Mouse (Mus musculus): ENCODE data around the gene Col1a1.

Gene Col1a1

GRCm38 (mm10) chr11:94936045-94936444 is at the start of gene Col1a1:
TSS of gene Col1a1 (plus strand) at chr11:94936224.
- in situ Hi-C loops (cut with MboI; ENCODE audit: low sequenced_read_pairs) = no loop called here

- in situ Hi-C loops (cut with MboI; ENCODE audit: low sequenced_read_pairs) = no loop called here
Measured at GRCm38 (mm10) chr11:94891155-94891554, 44.9 kb upstream of the Col1a1 start.

DNA sequence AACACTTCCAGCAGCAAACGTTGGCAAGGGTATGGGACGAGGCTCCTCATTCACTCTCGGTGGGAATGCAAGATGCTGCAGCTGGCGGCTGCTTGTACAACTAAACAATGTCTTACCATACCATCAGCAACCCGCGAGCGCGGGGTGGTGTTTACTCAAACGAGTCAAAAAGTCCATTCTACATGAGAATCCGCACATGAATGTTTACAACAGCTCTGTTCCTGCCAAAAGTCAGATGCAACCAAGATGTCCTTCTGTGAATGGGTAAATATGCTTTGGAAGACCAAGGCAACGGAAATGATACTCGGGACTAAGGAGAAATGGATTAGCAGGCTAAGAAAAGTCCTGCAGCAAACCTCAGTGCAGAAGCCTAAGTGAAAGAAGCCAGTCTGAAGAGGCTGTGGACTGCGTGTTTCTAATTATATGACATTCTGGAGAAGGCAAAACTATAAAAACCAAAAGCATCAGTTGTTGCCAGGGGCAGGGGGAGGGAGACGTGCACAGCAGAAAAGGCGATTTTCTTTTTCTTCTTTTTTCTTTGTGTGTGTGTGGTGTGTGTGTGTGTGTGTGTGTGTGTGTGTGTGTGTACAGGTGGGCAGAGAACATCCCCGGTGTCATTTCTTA is 39.2 kb upstream of the Col1a1 start:
- in situ Hi-C loops (cut with MboI; ENCODE audit: low sequenced_read_pairs) = no loop called here

DNA sequence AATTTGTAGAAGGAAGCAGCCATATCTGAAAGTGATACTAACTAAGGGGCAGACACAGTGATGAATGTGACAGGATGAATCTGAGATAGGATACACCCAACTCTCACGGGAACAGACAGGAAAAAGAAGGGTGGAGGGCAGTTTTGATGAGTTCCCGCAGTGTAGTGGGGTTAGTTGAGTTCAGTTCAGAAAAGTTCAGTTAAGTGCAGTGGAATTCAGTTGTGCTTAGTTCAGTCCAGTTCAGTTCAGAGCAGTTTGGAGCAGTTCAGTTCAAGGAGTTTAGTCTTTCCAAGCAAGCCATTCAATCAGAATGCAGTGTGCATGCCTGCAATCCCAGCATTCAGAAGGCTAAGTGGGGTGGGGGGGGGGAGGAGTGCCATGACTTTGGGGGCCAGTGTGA is 34.8 kb upstream of the Col1a1 start:
- in situ Hi-C loops (cut with MboI; ENCODE audit: low sequenced_read_pairs) = no loop called here

DNA sequence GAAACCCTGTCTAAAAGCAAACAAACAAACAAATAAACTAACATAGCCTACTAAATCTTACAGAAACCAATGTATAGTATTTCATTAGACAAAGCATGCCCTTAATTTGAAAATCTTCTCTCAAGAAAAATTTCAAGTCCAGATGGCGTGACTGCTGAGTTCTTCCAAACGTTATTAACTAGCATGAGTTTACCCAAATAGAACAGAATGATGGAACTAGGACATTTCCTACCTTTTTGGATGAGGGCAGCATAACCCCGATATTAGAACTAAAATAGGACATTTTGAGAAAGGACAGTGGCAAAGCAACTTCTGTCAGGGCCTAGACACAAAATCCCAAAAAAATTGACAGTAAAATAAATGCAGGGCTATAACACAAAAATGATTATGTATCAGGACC is 31.7 kb upstream of the Col1a1 start:
- in situ Hi-C loops (cut with MboI; ENCODE audit: low sequenced_read_pairs) = no loop called here

DNA sequence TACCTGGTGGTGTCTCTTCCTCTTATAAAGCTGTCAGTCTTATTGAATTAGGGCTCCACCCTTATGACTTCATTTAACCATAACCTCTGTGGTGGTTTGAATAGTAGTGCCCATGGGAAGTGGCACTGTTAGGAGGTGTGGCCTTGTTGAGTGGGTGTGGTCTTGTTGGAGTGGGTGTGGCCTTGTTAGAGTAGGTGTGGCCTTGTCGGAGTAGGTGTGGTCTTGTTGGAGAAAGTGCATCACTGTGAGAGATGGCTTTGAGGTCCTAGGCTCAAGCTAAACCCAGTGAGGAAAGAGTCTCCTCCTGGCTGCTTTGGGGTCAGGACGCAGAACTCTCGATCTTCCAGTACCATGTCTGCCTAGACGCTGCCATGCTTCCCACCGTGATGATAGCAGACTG is 25.1 kb upstream of the Col1a1 start:
- in situ Hi-C loops (cut with MboI; ENCODE audit: low sequenced_read_pairs) = no loop called here

DNA sequence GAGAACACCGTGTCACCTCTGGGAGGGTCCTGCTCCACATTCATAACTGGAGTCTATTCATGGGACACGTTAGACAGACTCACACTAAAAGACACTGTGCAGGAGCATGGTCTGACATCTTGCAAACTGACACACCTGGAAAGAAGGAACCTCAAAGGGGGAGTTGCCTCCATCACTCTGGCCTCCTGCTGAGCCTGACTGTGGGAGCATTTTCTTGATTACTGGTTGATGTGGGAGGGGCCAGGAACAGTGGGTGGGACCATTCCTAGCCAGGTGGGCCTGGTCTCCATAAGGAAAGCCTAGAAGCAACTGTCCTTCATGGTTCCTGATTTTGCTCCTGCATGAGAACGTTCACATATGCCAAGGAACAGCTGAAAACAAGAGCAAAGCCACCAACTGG is 23.5 kb upstream of the Col1a1 start:
- in situ Hi-C loops (cut with MboI; ENCODE audit: low sequenced_read_pairs) = no loop called here

DNA sequence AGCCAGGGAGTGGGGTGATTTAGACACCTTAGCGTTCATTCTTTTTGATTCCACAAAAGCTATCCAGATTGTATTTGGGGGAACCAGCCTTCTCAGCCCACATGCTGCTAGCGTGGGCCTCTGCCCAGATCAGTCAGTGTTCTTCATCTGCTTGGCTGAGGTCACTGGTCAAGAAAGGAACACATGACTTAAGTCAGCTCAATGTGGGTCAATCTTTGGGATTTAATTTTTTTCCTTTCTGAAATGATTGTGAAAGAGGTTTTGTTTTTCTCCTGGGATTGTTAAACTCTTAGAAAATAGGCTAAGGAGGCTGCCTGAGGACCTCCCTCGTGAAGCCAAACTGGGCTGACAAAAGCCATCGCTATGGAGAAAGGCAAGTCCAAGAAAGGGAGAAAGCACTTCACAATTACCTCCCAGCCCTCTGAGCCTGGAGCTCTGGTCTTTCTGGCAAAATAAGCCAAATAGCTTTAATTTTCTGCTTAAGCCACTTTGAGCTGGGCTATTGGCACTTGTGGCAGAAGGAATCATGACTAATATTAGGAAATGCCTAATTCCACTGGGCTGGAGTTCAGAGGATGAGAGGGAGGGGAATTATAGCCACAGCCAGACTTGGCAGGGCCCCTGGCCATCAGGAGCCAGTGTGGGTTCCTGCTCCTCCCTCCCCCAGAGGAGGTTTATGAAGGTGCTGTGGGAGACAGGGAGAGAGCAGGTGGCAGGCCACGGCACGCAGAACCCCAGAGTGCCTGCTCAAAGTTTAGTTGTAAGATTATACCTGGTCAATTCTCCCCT is 22.5 kb upstream of the Col1a1 start:
- in situ Hi-C loops (cut with MboI; ENCODE audit: low sequenced_read_pairs) = no loop called here

- in situ Hi-C loops (cut with MboI; ENCODE audit: low sequenced_read_pairs) = no loop called here
Measured at GRCm38 (mm10) chr11:94915675-94916403, 20.2 kb upstream of the Col1a1 start.

- in situ Hi-C loops (cut with MboI; ENCODE audit: low sequenced_read_pairs) = no loop called here
Measured at GRCm38 (mm10) chr11:94916477-94916876, 19.5 kb upstream of the Col1a1 start.

GRCm38 (mm10) chr11:94917717-94918116 is 18.3 kb upstream of the Col1a1 start:
- in situ Hi-C loops (cut with MboI; ENCODE audit: low sequenced_read_pairs) = no loop called here

GRCm38 (mm10) chr11:94920996-94921401 is 15.0 kb upstream of the Col1a1 start:
- in situ Hi-C loops (cut with MboI; ENCODE audit: low sequenced_read_pairs) = no loop called here

DNA sequence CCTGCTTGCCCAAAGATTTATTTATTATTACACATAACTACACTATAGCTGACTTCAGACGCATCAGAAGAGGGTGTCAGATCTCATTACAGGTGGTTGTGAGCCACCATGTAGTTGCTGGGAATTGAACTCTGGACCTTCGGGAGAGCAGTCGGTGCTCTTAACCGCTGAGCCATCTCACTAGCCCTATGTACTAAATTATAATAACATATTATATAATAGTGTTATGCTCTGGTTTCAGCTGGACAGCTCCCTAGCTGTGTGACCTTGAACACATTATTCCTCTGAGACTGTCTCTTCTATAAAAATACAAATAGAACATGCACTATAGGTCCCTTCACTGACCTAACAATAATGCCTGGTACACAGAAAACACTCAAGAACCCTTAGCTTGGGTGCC is 11.0 kb upstream of the Col1a1 start:
- in situ Hi-C loops (cut with MboI; ENCODE audit: low sequenced_read_pairs) = no loop called here

DNA sequence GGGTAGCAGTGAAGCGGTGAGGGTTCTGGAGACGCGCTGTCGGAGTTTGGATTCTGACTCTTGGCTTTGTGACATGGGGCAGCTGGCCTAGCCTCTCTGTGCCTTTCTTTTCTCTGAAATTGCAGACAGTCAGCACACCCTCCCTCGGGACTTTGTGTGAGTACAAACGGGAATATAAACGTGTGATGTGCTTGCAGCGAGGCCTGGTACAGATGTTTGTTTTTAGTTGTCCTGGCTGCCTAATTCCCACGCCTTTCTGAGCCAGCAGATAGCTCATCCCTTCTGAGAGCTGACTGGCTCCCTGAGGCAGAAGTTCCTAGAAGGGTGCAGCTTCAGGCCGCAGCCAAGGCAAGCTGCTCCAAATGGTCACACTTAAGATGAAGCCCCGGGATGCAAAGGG is 9.6 kb upstream of the Col1a1 start:
- in situ Hi-C loops (cut with MboI; ENCODE audit: low sequenced_read_pairs) = no loop called here

DNA sequence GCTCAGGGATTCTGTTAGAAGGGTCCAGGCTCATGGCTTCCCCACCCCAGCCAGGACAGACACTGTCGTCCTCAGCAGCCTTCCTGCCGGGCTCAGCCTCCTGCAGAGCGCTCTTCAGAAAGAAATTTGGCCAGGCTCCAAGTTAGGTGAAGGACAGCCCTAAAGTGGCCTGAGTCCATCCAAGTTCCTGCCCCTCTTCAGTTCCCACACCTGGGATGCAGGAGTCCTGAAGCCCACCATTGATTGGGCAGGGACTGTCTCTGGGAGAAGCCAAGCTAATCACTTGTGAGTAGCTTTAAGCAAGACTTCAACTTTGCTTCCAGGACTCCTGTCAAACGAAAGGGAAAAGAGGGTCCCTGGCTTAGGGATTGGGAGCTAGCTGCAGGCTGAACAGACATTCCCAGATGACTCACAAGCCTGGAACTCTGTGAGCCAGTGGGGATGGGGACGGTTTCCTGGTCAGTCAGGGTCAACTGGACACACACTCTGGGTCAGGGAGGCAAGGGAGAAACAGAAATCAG is 8.2 kb upstream of the Col1a1 start:
- in situ Hi-C loops (cut with MboI; ENCODE audit: low sequenced_read_pairs) = no loop called here

GRCm38 (mm10) chr11:94928820-94929219 is 7.2 kb upstream of the Col1a1 start:
- in situ Hi-C loops (cut with MboI; ENCODE audit: low sequenced_read_pairs) = no loop called here

DNA sequence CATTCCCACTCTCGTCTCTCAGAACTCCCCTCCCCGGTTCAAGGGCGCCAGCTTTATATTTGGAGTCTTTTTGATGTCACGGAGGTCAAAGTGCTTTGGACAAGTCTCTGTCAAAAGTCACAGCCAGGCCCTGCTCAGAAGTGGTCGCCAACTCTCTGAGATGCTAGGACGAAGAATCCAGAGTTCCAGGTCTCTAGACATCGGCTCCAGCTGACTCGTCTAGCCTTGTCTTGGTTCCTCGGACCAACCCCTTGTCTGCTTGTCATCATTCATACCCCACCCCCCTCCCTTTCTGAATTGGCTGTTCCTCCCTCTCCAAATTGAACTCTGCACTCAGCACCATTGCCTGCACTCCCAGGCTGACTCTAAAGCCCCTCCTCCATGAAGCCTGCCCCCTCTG is 6.4 kb upstream of the Col1a1 start:
- in situ Hi-C loops (cut with MboI; ENCODE audit: low sequenced_read_pairs) = no loop called here

DNA sequence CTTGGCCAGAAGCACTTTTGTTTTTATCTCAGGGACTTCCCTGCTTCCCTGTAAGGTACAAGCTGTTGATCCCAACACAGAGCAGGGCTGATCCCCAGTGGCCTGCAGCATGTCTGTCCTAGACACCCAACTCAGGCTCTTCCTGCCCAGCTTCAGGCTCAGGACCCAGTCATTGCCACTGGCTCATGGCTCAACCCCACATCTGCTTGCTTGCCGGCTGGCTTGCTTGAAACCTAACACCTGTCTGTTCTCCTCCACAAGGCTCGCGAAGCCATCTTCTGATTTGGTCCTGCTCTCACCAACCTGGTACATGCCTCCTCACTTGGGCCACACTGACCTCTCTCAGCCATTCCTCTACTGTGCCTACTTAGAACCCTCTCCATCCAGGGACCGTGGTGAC is 5.9 kb upstream of the Col1a1 start:
- in situ Hi-C loops (cut with MboI; ENCODE audit: low sequenced_read_pairs) = no loop called here

GRCm38 (mm10) chr11:94933584-94933983 is 2.4 kb upstream of the Col1a1 start:
- in situ Hi-C loops (cut with MboI; ENCODE audit: low sequenced_read_pairs) = no loop called here

DNA sequence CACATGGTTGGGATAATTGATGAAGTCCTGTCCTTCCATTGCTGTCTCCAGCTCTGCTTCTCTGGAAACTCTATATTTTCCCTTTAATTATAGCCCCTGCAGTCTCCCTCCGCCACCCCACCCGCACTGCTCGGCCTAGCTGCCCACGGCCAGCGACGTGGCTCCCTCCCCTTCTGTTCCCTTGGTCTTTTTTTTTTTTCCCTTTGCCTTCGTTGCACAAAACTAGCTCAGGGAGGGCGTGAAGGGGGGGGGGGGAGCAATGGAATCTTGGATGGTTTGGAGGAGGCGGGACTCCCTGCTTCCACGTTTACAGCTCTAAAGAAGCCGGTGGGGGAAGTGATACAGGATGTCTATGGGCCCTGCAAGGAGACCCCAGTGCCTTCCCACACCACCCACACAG is 1.5 kb upstream of the Col1a1 start:
- in situ Hi-C loops (cut with MboI; ENCODE audit: low sequenced_read_pairs) = no loop called here

- in situ Hi-C loops (cut with MboI; ENCODE audit: low sequenced_read_pairs) = no loop called here
Measured at GRCm38 (mm10) chr11:94936851-94937295, 849 bp downstream of the Col1a1 start.

GRCm38 (mm10) chr11:94937335-94937781 is 1.3 kb downstream of the Col1a1 start:
- in situ Hi-C loops (cut with MboI; ENCODE audit: low sequenced_read_pairs) = no loop called here

Measured in CH12F3 (cell line).